Mouse (Mus musculus): Measurements from ENCODE around the gene Zfp12. TPM values are rescaled to one million over a fixed set of nuclear protein-coding genes. Genes with fewer than 3 reads are reported as not detected.

Gene Zfp12
- polyA plus RNA-seq, 1 experiment: 20.2 TPM

- no peak for DNase-seq (ENCODE audit: extremely low spot score in 1 of 2, low spot score in 1 of 2)
These were observed 30.4 kb downstream of the Zfp12 start for GRCm38 (mm10) chr5:143265409-143265808.

- no peak for DNase-seq (ENCODE audit: extremely low spot score in 1 of 2, low spot score in 1 of 2)
These were observed 31.8 kb downstream of the Zfp12 start for GRCm38 (mm10) chr5:143266794-143267193.

DNA sequence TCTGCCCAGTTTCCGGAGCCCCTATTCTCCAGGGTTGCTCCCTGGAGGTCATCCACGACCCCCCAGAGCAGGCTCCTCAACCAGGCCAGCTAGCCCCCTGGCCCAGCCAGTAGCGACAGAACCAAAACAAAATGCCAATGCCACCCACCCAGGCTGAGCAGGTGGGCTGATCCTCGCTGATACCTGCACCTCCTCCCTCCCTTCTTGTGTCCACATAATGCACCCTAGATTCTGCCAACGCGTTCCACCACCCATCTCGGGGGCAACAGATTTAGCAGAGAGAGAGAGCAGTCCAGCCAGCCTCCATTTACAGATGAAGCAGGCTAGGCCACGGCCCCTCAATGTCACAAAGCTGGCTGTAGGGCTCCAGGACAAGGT, 34.0 kb downstream of the Zfp12 start:
- no peak for DNase-seq (ENCODE audit: extremely low spot score in 1 of 2, low spot score in 1 of 2)

GRCm38 (mm10) chr5:143269363-143270150, 34.6 kb downstream of the Zfp12 start, which contains the start of gene Zfp316:
TSS of gene Zfp316 (minus strand) at chr5:143270022.
- peak in 1 of 2 experiments; percentile 71 for DNase-seq (ENCODE audit: extremely low spot score in 1 of 2, low spot score in 1 of 2)

DNA sequence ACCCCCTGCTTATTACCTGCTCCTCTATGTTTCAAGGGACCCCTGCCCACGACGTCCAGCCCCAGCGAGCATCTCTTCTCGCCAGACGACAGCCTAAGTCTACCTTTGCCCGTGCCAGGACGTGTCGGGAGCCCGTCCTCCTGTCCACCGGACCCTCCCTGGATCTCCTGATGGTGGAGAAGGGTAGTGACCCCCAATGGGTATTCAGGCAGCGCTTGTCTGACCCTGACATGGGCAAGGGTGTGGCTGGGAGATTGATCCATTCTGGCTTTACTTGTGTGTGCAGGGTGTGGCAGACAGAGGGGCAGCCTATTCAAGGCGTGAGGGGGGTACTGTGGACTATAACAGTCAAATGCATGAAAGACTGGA, 35.2 kb downstream of the Zfp12 start:
- no peak for DNase-seq (ENCODE audit: extremely low spot score in 1 of 2, low spot score in 1 of 2)

- no peak for DNase-seq (ENCODE audit: extremely low spot score in 1 of 2, low spot score in 1 of 2)
These were observed 36.7 kb downstream of the Zfp12 start for GRCm38 (mm10) chr5:143271642-143272041.

DNA sequence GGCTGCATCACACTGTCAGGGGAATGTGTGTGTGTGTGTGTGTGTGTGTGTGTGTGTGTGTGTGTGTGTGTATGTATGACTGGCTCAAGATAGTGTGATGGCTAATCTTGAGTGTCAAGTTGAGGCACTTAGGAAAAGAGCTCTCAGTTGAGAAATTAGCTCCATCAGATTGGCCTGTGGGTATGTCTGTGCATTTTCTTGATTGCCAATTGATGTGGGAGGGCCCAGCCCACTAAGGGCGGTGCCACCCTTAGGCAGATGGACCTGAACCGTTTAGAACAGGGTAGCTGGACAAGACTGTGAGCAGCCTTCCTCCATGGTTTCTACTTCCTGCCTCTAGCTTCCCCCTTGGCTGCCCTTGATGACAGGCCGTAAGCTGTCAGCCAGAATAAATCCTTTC, 37.1 kb downstream of the Zfp12 start:
- no peak for DNase-seq (ENCODE audit: extremely low spot score in 1 of 2, low spot score in 1 of 2)

GRCm38 (mm10) chr5:143272540-143273330, 37.8 kb downstream of the Zfp12 start:
- DNase-seq (ENCODE audit: extremely low spot score in 1 of 2, low spot score in 1 of 2): no peak

DNA sequence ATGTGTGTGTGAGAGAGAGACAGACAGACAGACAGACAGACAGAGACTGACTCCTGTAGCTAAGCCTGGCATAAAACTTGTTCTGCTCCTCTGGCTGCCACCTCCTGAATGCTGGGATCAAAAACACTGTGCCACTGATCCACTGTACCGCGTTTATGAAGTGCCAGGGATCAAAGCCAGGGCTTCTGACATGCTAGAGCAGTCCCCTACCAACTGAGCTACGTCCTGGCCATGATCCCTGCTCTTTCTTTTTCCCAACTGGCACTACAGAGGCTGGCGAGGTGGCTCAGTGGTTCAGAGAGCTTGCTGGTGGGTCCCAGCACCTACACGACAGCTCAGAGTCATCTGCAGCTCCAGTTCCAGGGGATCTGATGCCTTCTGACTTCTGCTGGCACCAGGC, 40.8 kb downstream of the Zfp12 start:
- no peak for DNase-seq (ENCODE audit: extremely low spot score in 1 of 2, low spot score in 1 of 2)

DNA sequence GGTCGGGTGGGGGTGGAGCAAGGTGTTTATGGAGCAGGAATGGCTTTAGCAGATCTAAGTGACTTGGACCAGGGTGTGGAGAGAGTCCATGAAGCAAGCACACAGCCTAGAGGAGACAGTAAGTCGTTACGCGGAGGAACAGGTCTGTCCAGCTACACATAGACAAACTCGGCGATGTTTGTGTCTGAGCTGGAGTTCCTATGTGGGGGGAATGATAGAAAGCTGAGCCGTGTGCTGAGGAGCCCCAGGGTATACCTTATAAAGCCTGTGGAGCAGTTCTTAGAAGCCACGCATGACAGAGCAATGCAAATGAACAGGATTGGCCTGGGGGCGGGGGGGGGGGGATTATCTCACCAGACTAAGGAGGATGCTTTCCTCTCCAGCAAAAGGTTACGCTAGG, 44.3 kb downstream of the Zfp12 start:
- DNase-seq (ENCODE audit: extremely low spot score in 1 of 2, low spot score in 1 of 2): no peak

DNA sequence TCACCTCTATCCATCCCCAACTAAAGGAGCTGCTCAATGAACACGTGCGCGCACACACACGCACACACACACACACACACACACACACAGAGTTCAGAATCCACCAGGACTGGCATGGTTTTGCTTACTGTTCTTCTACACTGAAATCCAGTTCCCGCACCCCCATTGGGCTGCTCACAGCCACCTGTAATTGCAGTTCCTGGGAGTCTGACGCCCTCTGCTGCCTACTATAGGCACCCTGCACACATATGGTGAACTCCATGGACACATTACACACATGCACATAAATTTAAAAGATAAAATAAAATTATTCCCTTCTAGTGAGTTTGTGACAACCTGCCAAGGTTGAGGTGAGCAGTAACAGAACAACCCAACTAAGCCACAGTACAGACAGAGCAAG, 49.8 kb downstream of the Zfp12 start:
- DNase-seq (ENCODE audit: extremely low spot score in 1 of 2, low spot score in 1 of 2): no peak

GRCm38 (mm10) chr5:143287774-143288328, 52.9 kb downstream of the Zfp12 start:
- no peak for DNase-seq (ENCODE audit: extremely low spot score in 1 of 2, low spot score in 1 of 2)

DNA sequence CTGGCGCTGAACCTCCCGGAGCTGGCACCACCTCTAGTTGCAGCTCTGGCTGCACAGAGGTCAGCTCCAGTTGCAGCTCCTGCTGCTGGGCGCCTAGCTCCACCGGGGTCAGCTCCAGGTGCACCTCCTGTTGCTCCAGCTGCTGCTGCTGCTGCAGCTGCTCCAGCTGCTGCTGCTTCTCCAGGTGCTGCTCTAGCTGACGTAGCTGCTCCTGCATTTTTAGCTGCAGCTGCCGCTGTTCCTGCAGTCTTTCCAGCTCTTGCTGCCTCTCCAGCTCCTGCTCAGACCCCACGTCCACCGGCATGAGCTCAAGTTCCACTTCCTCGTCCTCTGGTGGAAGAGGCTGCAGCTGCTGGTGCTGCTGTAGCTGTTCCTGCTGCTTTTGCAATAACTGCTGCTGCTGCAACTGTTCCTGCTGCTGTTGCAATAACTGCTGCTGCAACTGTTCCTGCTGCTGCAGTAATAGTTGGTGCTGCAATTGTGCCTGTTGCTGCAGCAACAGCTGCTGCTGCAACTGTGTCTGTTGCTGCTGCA, 53.5 kb downstream of the Zfp12 start:
- DNase-seq (ENCODE audit: extremely low spot score in 1 of 2, low spot score in 1 of 2): no peak

DNA sequence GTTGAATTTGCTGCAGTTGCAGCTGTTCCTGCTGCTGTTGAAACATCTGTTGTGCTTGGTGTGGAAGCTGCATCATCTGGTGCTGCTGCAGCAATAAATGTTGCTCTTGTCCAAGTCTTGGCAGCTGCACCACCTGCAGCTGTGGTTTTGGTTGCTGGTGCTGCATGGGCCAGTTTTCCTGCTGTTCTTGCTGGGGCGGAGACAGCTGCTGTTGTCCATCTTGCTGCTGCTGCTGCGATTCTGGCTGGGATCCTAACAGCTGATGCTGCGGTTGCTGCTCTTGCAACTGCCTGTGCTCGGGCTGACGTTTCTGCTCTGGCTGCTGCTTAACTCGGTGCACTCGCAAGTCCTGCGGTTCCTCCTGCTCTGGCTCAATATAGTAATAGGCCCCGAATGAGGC, 54.3 kb downstream of the Zfp12 start:
- DNase-seq (ENCODE audit: extremely low spot score in 1 of 2, low spot score in 1 of 2): no peak

- DNase-seq (ENCODE audit: extremely low spot score in 1 of 2, low spot score in 1 of 2): no peak
These were observed 57.9 kb downstream of the Zfp12 start for GRCm38 (mm10) chr5:143292879-143293278.

DNA sequence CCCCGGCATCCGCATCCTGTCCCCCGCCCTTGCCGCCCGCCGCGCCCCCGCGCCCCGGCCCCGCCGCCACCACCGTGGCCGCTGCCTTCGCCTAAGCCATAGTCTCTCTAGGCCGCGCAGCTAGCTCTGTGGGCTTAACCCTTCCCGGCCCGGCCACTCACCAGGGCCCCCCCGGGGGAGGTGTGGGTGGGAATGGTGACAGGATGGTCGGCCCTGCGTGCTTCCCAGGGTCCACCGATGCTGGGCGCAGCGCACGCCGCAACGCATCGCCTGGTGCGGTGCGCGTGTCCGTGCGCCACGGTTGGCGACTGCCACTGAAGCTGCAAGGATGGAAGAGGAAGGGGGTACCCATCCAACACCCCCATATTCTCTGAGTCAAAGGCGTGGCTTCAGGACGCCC, 58.4 kb downstream of the Zfp12 start, which contains the start of gene Zfp853:
Zfp853 (minus strand) TSS at position 220 of the 400 bp plus-strand sequence.
- no peak for DNase-seq (ENCODE audit: extremely low spot score in 1 of 2, low spot score in 1 of 2)

GRCm38 (mm10) chr5:143294862-143295261, 59.9 kb downstream of the Zfp12 start:
- DNase-seq (ENCODE audit: extremely low spot score in 1 of 2, low spot score in 1 of 2): no peak

- peak in 1 of 2 experiments; percentile 46 for DNase-seq (ENCODE audit: extremely low spot score in 1 of 2, low spot score in 1 of 2)
These were observed 60.4 kb downstream of the Zfp12 start for GRCm38 (mm10) chr5:143295330-143295729.

- no peak for DNase-seq (ENCODE audit: extremely low spot score in 1 of 2, low spot score in 1 of 2)
These were observed 63.0 kb downstream of the Zfp12 start for GRCm38 (mm10) chr5:143297986-143298385.

DNA sequence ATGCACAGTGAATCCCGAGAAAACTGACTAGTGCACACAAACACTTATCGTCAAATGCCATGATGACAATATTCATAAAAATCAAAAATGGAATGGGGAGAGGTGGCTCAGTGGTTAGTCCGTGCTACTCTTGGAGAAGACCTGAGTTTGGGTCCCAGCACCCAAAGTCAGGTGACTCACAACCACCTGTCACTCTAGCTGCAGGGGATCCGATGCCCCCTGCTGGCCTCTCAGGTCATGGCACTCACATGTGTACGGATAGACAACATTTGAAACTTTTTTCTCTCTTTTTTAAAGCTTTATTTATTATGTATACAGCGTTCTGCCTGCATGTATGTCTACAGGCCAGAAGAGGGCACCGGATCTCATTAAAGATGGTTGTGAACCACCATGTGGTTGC, 63.4 kb downstream of the Zfp12 start:
- DNase-seq (ENCODE audit: extremely low spot score in 1 of 2, low spot score in 1 of 2): no peak

Data from frontal cortex, adult 2 months (tissue).